Mouse (Mus musculus): ENCODE data around the gene Sptb.
A peak's percentile ranks its signal among the peaks of the same experiment; 100 is the strongest.

Gene Sptb

DNA sequence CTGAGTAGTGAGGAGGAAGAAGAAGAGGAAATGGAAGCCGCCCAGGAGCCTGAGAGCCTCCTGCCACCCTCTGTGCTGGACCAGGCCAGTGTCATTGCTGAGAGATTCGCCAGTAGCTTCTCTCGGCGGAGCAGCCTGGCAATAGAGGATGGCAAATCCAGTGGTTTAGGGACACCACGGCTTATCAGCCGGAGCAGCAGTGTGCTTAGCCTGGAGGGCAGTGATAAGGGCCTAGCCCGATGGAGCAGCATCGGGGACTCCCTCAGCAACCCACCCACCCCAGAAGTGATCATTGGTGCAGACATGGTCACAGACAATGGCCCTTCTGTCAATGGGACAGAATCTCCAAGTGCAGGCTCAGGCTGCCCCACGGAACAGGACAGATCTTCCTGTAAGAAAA is 134.3 kb downstream of the Sptb start:
- no peak for DNase-seq (ENCODE audit: low read depth, low spot score)

GRCm38 (mm10) chr12:76574815-76575214 is 135.5 kb downstream of the Sptb start:
- DNase-seq (ENCODE audit: low read depth, low spot score) = no peak

GRCm38 (mm10) chr12:76573381-76573780 is 137.0 kb downstream of the Sptb start:
- DNase-seq (ENCODE audit: low read depth, low spot score) = no peak

DNA sequence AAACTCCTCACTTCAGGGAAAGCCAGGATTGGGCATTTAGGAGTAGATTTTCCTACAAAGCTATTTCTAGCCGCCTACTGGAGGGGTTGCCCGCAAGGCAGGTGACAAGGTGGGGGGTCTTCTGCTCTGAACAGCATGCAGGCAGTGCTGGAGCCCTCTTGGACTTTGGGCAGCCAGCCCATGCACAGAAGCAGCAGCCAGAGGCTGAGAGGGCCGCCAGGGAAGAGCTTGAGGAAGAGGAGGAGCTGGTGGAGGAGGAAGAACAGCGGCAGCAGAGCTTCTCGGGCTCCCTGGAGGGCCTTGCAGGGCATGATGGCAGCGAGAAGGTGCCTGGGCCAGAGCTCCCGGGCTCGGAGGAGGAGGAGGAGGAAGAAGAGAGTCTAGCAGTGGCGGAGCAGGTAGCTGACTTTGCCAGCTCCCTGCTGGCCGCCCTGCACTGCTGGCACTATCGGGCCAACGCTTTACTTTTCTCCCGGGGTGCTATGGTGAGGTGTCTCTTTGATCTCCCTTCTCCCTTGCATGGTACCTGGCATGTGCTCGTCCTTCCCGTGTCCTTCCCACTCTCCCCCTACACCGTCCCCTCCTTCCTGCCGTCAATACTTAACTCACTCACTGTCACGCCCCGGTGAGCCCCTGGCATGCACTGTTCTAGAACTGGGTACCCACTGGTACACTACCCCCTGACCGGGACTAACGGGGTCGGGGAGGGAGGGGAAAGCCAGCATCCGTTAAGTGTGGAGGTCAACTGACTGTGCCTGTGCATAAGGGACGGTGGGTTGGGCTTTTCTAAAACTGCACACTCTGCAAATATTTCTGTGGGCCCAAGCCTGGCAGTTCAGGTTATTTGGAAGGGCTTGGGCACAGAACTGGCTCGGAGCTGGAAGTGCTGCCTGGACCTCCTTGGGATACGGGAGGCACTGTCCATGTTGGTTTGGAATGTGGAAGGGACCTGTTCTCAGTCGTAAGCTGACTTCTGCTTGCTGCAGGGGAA is 137.8 kb downstream of the Sptb start:
- DNase-seq (ENCODE audit: low read depth, low spot score) = no peak

DNA sequence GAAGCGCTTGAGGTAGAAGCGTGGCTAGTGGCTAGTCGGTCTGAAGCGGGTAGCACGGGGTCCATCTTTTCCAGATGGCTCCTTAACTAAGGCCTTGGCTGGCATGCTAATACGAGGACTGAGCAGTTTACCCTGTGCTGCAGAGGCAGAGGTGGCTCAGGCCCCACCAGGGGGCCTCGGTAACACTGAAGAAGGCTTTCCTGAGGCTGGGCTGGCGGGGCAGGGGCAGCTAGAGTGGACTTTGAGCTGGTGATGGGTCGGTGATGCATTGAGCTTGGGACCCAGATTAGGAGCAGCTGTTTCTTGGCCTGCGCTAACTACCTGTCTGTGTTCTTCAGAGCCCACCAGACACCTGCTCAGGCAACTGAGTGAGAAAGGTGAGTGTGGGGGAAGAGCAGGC is 139.1 kb downstream of the Sptb start:
- DNase-seq (ENCODE audit: low read depth, low spot score) = no peak

- no peak for DNase-seq (ENCODE audit: low read depth, low spot score)
Measured at GRCm38 (mm10) chr12:76570221-76570940, 140.0 kb downstream of the Sptb start.

DNA sequence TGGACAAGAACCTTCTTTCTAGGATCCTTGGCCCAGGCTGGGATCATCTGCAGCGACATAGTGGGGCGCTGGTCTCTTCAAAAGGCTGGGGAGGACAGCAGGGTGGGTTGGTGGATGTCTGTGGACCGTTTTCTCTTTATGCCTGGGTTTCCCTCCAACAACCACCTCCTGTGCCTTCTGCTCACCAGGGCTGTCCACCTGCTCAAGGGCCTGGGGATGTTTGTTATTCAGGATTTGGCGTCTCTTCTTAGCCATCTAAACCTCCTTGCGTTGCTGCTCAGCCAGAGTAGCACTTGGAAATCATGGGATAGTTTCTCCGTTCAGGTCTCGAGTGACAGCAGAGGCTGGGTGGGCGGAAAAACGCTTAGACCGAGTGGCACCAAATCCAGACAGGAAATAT is 144.1 kb downstream of the Sptb start:
- DNase-seq (ENCODE audit: low read depth, low spot score) = no peak

GRCm38 (mm10) chr12:76562196-76562595 is 148.2 kb downstream of the Sptb start:
- no peak for DNase-seq (ENCODE audit: low read depth, low spot score)

GRCm38 (mm10) chr12:76558206-76558605 is 152.1 kb downstream of the Sptb start:
- no peak for DNase-seq (ENCODE audit: low read depth, low spot score)

- DNase-seq (ENCODE audit: low read depth, low spot score) = no peak
Measured at GRCm38 (mm10) chr12:76556745-76557389, 153.5 kb downstream of the Sptb start.

- no peak for DNase-seq (ENCODE audit: low read depth, low spot score)
Measured at GRCm38 (mm10) chr12:76556187-76556586, 154.2 kb downstream of the Sptb start.

DNA sequence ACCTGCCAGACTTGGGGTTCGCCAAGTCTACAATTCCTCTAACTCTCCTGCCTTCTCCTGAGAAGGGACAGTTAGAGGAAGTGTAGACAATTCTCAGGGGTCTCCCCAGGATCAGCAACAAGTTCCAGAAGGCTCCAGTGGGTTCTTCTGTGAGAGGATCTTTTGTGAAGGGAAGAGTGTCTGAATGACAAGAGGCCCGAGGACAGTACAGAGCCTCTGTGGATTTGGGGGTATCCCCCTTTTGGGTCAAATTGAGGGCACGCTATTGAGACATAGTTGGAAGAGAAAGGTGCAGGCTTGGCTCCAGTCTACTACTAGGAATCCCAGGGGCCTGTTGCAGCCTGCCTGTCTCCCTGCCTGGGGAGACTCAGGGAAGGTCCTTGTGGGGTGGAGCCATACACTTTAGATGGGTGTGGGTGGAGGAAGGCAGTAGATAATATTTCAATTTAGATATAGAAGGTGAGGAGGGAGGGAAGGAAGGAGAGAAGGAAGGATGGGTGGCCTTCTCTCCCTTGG is 155.4 kb downstream of the Sptb start:
- no peak for DNase-seq (ENCODE audit: low read depth, low spot score)

DNA sequence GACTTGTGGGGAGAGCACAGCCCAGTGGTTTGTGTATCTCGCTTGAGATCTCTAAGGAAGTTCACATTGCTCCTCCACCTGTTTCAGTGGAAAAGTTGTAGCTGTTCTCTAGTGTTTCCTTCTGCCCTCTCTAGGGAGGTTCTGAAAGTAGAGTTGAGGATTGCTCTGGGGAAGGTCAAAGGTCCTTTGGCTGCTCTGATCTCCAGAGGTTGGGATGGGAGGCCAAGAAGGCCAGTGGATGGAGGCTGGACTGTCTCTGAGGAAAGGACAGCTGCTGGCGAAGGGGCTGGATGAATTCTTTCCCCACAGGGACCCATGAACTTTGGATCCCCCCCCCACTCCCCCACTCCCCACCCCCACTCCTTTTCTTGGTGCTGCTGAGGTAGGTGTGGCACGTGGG is 156.0 kb downstream of the Sptb start:
- no peak for DNase-seq (ENCODE audit: low read depth, low spot score)

DNA sequence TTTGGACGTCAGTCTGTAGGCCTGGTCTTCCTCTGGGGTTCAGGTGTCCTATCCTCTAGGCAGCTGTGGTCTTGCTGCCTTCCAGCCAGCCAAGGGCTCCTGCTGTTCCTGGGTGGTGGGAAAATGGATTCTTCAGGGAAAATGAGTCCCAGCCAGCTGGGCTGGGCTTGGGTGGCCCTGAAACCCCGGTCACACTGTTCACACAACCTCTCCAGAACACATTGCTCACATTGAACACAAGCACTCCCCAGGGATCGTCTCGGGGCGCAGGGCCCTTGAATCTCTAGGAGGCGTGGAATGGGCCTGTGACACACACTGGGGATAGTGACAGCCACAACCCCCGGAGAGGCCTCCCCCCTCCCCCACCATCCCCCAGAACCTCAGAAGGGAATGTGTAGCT is 156.4 kb downstream of the Sptb start:
- no peak for DNase-seq (ENCODE audit: low read depth, low spot score)

DNA sequence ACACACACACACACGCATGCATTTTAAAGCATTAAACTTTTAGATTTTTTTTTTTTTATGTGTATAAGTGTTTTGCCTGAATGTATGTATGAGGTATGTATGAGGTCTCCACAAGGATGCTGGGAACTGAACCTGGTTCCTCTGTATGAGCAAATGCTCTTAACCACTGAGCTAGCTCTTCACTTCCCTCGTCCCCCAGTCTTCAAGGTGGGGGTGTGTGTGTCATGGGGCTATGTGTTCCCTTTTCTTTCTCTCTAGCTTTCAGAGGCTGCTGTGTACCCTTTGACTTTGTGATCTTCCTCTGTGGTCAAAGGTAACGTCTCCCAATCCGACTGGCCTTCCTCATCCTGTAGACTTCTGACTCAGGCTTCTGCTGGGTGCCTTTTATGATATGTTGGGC is 157.4 kb downstream of the Sptb start:
- no peak for DNase-seq (ENCODE audit: low read depth, low spot score)

- DNase-seq (ENCODE audit: low read depth, low spot score) = no peak
Measured at GRCm38 (mm10) chr12:76552321-76552720, 158.0 kb downstream of the Sptb start.

- no peak for DNase-seq (ENCODE audit: low read depth, low spot score)
Measured at GRCm38 (mm10) chr12:76549203-76549602, 161.1 kb downstream of the Sptb start.

- DNase-seq (ENCODE audit: low read depth, low spot score) = no peak
Measured at GRCm38 (mm10) chr12:76548082-76548423, 162.3 kb downstream of the Sptb start.

- no peak for DNase-seq (ENCODE audit: low read depth, low spot score)
Measured at GRCm38 (mm10) chr12:76547409-76548081, 162.8 kb downstream of the Sptb start.

- peak; percentile 59 for DNase-seq (ENCODE audit: low read depth, low spot score)
Measured at GRCm38 (mm10) chr12:76546383-76547276, 163.7 kb downstream of the Sptb start.
